Mouse (Mus musculus) heart, adult 2 months (tissue): ENCODE measurements around the gene Tmem132b.

Experiments used
- CTCF ChIP-seq: fragments of 200-600 bp; IDR thresholded peaks from 2 replicates; pipeline ENCODE4 v1.8.1; 2022; ENCODE audit warnings: antibody characterized with exemption, mild to moderate bottlenecking, moderate library complexity
- POLR2A ChIP-seq: fragments of 200-500 bp; IDR thresholded peaks from 2 replicates; pipeline ENCODE4 v1.6.1; 2011; ENCODE audit warnings: mild to moderate bottlenecking, low read depth, low read length, control low read depth; ENCODE audit not compliant: insufficient read depth

DNA sequence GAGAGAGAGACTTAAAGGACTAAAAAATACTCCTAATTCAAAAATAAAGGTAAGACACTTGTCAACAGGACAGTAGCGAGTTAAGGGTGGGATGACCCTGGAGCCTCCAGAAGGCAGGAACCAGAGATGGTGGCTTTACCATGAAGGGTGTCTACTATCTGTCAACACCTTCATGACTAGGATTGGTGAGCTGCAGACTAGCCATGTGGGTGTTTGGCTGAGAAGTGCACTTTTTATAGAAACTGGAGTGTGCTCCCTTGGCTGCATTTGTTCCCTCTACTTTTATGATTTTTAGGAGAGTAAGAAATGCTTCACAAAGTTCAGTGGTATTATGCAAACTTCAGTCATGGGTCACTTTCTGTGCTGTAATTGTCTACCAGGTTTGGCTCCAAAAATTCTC lies 304.3 kb downstream of the Tmem132b start:
- TF ChIP-seq CTCF: no peak
- no peak for TF ChIP-seq POLR2A
